Mouse (Mus musculus): ENCODE results near the gene Myl6.

- TF ChIP-seq CTCF (IDR thresholded peaks at IDR 0.05; ENCODE audit: low read depth) (no peak), EP300 (IDR thresholded peaks at IDR 0.05; ENCODE audit: low read depth) (no peak)
Measured at GRCm38 (mm10) chr10:128459409-128460269, 34.3 kb downstream of the Myl6 start.

Data from liver, postnatal 0 days (tissue).